Mouse (Mus musculus) erythroid progenitor cell, adult 5-6 weeks (primary cell): ENCODE results near the gene Padi6. TPM values are rescaled to one million over a fixed set of nuclear protein-coding genes. Genes with fewer than 3 reads are reported as not detected.
A peak's percentile ranks its signal among the peaks of the same experiment; 100 is the strongest.

Experiments
- ATAC-seq: replicated peaks from 2 replicates; pipeline ENCODE4 v1.8.0; 2016; ENCODE audit warnings: moderate number of reproducible peaks, mild to moderate bottlenecking, moderate TSS enrichment, inconsistent platforms; ENCODE audit not compliant: poor library complexity, low FRiP score, severe bottlenecking
- total RNA-seq, 2 experiments: library from RNA; stranded (forward) in 1 of 2; stranded (reverse) in 1 of 2; fragments of 150-400 nt in 1 of 2; fragments of 186-747, 209-891 nt in 1 of 2; gene quantifications; 2 replicates each; pipeline versions ENCODE4 v1.2.3 to v1.2.4; 2015 to 2017; ENCODE audit warnings: low replicate concordance in 2 of 2

The Padi6 gene
- total RNA-seq, 2 experiments from 2014 or later: not detected

GRCm38 (mm10) chr4:140689873-140690655 lies 52.4 kb downstream of the Padi6 start:
- no peak for ATAC-seq

GRCm38 (mm10) chr4:140688826-140689425 lies 53.5 kb downstream of the Padi6 start:
- ATAC-seq: no peak

- ATAC-seq: no peak
Measured at GRCm38 (mm10) chr4:140688044-140688825, 54.2 kb downstream of the Padi6 start.

GRCm38 (mm10) chr4:140684881-140685303 lies 57.6 kb downstream of the Padi6 start:
- no peak for ATAC-seq

GRCm38 (mm10) chr4:140684141-140684871 lies 58.1 kb downstream of the Padi6 start:
- no peak for ATAC-seq

GRCm38 (mm10) chr4:140683608-140684007 lies 58.8 kb downstream of the Padi6 start:
- ATAC-seq: 0 out of 2 replicates have a peak, but pooled peaks have one; percentile 8

- no peak for ATAC-seq
Measured at GRCm38 (mm10) chr4:140680731-140681397, 61.6 kb downstream of the Padi6 start.

- ATAC-seq: peak; percentile 65
Measured at GRCm38 (mm10) chr4:140679723-140680380, 62.6 kb downstream of the Padi6 start.

GRCm38 (mm10) chr4:140679038-140679437 lies 63.4 kb downstream of the Padi6 start:
- ATAC-seq: 0 out of 2 replicates have a peak, but pooled peaks have one; percentile 33

Other genes starting within 250 kb of the Padi6 start
- gene Arhgef10l, start 76.6 kb downstream of the Padi6 start, total RNA-seq (2015; ENCODE audit: low replicate concordance): not detected in 2 replicates
- 0.64 and 1.4 TPM in 2 replicates for gene Arhgef10l, start 76.6 kb downstream of the Padi6 start, total RNA-seq (2017; ENCODE audit: low replicate concordance)
- 22.6 and 25.6 TPM in 2 replicates for gene Rcc2, start 42.1 kb downstream of the Padi6 start, total RNA-seq (2015; ENCODE audit: low replicate concordance)
- 22.3 and 26.0 TPM in 2 replicates for gene Rcc2, start 42.1 kb downstream of the Padi6 start, total RNA-seq (2017; ENCODE audit: low replicate concordance)
- 8.0 and 15.1 TPM in 2 replicates for gene Padi4, start 31.6 kb upstream of the Padi6 start, total RNA-seq (2015; ENCODE audit: low replicate concordance)
- gene Padi4, start 31.6 kb upstream of the Padi6 start, total RNA-seq (2017; ENCODE audit: low replicate concordance): 4.1 and 15.1 TPM in 2 replicates
- gene Padi3, start 68.0 kb upstream of the Padi6 start, total RNA-seq (2015; ENCODE audit: low replicate concordance): not detected in 2 replicates
- gene Padi3, start 68.0 kb upstream of the Padi6 start, total RNA-seq (2017; ENCODE audit: low replicate concordance): not detected in 2 replicates
- gene Padi1, start 103.1 kb upstream of the Padi6 start, total RNA-seq (2015; ENCODE audit: low replicate concordance): not detected in 2 replicates
- gene Padi1, start 103.1 kb upstream of the Padi6 start, total RNA-seq (2017; ENCODE audit: low replicate concordance): not detected in 2 replicates
- gene Padi2, start 163.7 kb upstream of the Padi6 start, total RNA-seq (2015; ENCODE audit: low replicate concordance): 1.1 and 3.4 TPM in 2 replicates
- gene Padi2, start 163.7 kb upstream of the Padi6 start, total RNA-seq (2017; ENCODE audit: low replicate concordance): 1.3 and 3.5 TPM in 2 replicates
- 44.3 and 52.0 TPM in 2 replicates for gene Sdhb, start 218.6 kb upstream of the Padi6 start, total RNA-seq (2015; ENCODE audit: low replicate concordance)
- 21.6 and 53.0 TPM in 2 replicates for gene Sdhb, start 218.6 kb upstream of the Padi6 start, total RNA-seq (2017; ENCODE audit: low replicate concordance)
- gene Atp13a2, start 244.2 kb upstream of the Padi6 start, total RNA-seq (2015; ENCODE audit: low replicate concordance): 4.2 and 10.8 TPM in 2 replicates
- gene Atp13a2, start 244.2 kb upstream of the Padi6 start, total RNA-seq (2017; ENCODE audit: low replicate concordance): 6.0 and 18.0 TPM in 2 replicates